Mouse (Mus musculus) forebrain, embryonic 13.5 days (tissue): ENCODE data around the gene Tmem102. TPM values are rescaled to one million over a fixed set of nuclear protein-coding genes. Genes with fewer than 3 reads are reported as not detected.
A peak's percentile ranks its signal among the peaks of the same experiment; 100 is the strongest.

Source experiments
- ATAC-seq: fragments of 200-750 bp; cut with Nextera tagmentation; 2 replicates; pipeline ENCODE4 v1.8.0; 2017
- H3K27ac ChIP-seq: fragments of 300-500 bp; sonication (generic); 2 replicates; pipeline ENCODE4 v1.5.1; 2015; ENCODE audit warnings: inconsistent platforms, mild to moderate bottlenecking, moderate library complexity
- H3K27me3 ChIP-seq: fragments of 300-500 bp; sonication (generic); 2 replicates; pipeline ENCODE4 v1.6.1; 2015; ENCODE audit warnings: mild to moderate bottlenecking, inconsistent platforms
- H3K36me3 ChIP-seq: fragments of 300-500 bp; sonication (generic); 2 replicates; pipeline ENCODE4 v1.6.1; 2015; ENCODE audit warnings: mild to moderate bottlenecking, inconsistent platforms; ENCODE audit not compliant: poor library complexity, severe bottlenecking
- H3K4me1 ChIP-seq: fragments of 300-500 bp; sonication (generic); 2 replicates; pipeline ENCODE4 v1.6.1; 2015; ENCODE audit warnings: inconsistent platforms
- H3K4me2 ChIP-seq: fragments of 300-500 bp; sonication (generic); 2 replicates; pipeline ENCODE4 v1.6.1; 2015; ENCODE audit warnings: inconsistent platforms, mild to moderate bottlenecking, moderate library complexity
- H3K4me3 ChIP-seq: fragments of 300-500 bp; sonication (generic); 2 replicates; pipeline ENCODE4 v1.5.1; 2015; ENCODE audit warnings: mild to moderate bottlenecking, inconsistent platforms
- H3K9ac ChIP-seq: fragments of 300-500 bp; sonication (generic); 2 replicates; pipeline ENCODE4 v1.6.1; 2015; ENCODE audit warnings: mild to moderate bottlenecking, inconsistent platforms
- H3K9me3 ChIP-seq: fragments of 300-500 bp; sonication (generic); replicated peaks from 2 replicates; pipeline ENCODE4 v1.6.1; 2016; ENCODE audit warnings: inconsistent platforms
- WGBS: fragments of 180-500 bp; shearing (Covaris S2); methylation state at CpG from one replicate; pipeline ENCODE4 v1.1.7; 2015; 5-methylcytosine and 5-hydroxymethylcytosine counted together
- polyA plus RNA-seq: library from polyadenylated mRNA; unstranded; fragments of >200 nt; fragmentation: Nextera tagmentation; extraction: Ambion mirVana; gene quantifications from 2 replicates; pipeline ENCODE4 v1.2.1, GENCODE M21; 2015

The Tmem102 gene
- polyA plus RNA-seq, 1 experiment from 2014 or later = 0.39 TPM

DNA sequence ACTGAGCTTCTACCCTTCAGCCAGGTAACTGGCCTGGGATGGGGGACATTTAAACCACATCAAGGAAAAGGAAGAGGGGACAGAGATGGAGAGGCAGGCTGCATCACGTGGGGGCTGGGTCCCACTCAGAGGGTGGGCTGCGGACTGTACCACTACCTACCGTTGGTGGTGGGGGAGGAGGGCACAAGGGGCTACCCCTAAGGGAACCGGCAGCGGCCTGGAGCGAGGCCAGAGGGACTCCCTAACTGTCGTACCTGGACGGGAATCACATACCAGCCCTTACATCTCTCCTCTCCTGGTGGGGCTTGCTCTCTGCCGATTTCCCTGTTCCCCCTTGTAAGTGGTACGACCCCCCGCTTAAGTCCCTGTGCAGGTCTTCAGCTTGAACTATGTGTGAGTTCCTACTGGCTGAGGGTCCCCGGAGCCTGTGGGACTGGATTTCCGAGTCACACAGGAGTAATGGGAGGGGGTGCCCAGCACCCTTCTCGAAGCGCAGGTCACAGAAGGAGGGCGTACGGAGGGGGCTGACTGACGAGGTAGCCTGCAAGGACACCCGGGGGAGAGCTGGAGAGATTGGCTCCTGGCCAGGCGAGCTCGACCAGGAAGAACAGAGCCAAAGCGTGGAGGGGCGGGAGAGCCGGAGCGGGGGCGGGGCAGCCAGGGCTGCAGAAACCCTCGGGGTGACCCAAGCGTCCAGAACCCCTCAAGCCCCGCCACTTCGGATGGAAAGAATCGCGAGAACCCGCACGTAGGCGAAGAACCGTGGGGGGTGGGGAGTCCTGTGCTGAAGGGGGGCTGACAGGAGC is 4.8 kb downstream of the Tmem102 start:
- peak overlapping the region; percentile 91 for H3K27ac ChIP-seq
- 1% methylated on average over 32 of the region's 36 CpGs for WGBS
- H3K4me3 ChIP-seq = peak overlapping the region; percentile 54
- peaks cover 69% of the 10 kb centered on the region for H3K4me1 ChIP-seq
- H3K27me3 ChIP-seq = peaks cover 51% of the 10 kb centered on the region
- H3K4me2 ChIP-seq = peak overlapping the region; percentile 97
- peak overlapping the region; percentile 76 for H3K9ac ChIP-seq
- peak; percentile 80 for ATAC-seq
- no peaks in the 10 kb centered on the region for H3K9me3 ChIP-seq
- H3K36me3 ChIP-seq = no peaks in the 10 kb centered on the region

DNA sequence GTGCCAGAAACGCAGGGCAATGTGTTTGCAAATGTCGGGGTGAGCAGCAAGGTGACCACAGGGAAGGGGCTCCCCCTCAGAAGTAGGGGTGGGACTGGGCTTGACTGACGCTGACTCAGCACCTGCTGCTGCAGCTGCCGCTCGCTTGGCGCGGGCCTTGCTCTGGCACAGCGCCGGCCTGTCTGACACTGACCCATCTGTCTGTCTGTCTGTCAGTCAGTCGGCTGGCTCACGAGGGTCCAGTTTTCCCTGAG is 5.4 kb downstream of the Tmem102 start:
- Histone ChIP-seq H3K9ac (peak overlapping the region; percentile 76), H3K4me2 (peak overlapping the region; percentile 97), H3K27ac (peak overlapping the region; percentile 91), H3K4me1 (peaks cover 72% of the 10 kb centered on the region), H3K4me3 (peak overlapping the region; percentile 54), H3K27me3 (peaks cover 46% of the 10 kb centered on the region), H3K36me3 (no peaks in the 10 kb centered on the region), H3K9me3 (no peaks in the 10 kb centered on the region)
- ATAC-seq = peak; percentile 44
- 2% methylated on average over 11 of the region's 11 CpGs for WGBS

DNA sequence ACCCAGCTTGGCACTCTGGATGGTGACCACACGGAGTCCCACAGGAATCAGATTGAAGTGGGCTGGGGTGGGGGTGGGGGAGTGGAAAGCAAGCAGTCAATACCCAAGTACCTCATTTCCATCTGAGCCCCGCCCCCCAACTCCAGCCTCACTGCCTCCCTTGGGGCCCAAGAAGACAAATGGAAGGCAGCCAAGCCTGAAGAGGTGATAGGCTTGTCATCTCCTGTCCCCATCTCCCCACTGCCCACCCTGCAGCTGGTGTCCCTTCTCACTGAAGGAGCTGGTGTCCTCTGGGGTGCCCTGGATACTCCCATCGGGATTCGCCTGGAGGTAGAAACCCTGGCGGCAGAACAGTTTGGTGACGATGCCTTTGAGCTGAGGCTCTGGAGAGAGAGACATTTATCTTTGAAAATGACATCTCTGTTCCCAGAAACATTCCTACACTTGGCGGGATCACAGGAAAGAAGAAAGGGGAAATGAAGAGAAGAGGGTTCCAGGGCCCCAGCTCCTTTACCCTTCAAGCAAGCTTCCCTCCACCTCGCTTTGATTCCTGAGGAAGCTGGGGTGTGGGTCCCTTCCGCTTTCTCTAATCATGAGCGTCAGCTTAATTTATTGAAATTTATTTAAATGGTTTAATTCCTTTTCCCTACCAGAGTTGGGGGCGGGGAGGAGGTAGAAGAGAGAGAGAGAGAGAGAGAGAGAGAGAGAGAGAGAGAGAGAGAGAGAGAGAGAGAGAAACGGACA is 5.9 kb downstream of the Tmem102 start:
- no peak for ATAC-seq
- 18% methylated on average over 12 of the region's 12 CpGs for WGBS
- Histone ChIP-seq H3K27ac (peak overlapping the region; percentile 91), H3K27me3 (peaks cover 41% of the 10 kb centered on the region), H3K36me3 (no peaks in the 10 kb centered on the region), H3K4me3 (peak overlapping the region; percentile 54), H3K4me2 (peak overlapping the region; percentile 97), H3K9me3 (no peaks in the 10 kb centered on the region), H3K9ac (peak overlapping the region; percentile 76), H3K4me1 (peaks cover 69% of the 10 kb centered on the region)

DNA sequence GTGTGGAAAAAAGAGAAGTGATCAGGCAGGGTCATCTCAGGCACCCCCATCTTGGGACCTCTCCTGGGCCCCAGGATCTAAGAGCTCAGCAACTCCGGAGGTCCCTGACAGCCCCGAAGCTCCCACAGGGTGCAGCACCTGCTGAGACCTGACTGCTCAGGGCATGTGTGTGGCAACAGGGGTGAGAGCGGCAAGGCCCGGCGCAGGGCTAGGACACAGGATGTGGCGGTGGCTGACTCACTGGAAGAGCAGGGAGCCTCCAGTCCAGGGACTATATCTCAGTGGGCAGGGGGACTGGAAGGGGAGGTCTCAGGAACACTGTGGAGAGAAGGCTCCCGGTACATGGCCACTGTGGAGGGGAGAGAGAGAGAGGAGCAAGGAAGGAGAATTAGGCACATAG is 7.5 kb downstream of the Tmem102 start:
- H3K4me2 ChIP-seq = peak overlapping the region; percentile 1; the same call in 1 of the 2 replicates
- ATAC-seq = no peak
- no peak overlapping the region for H3K27ac ChIP-seq
- H3K4me1 ChIP-seq = peaks cover 52% of the 10 kb centered on the region
- no peak overlapping the region for H3K4me3 ChIP-seq
- no peaks in the 10 kb centered on the region for H3K36me3 ChIP-seq
- peaks cover 43% of the 10 kb centered on the region for H3K27me3 ChIP-seq
- no peak overlapping the region for H3K9ac ChIP-seq
- no peaks in the 10 kb centered on the region for H3K9me3 ChIP-seq
- 83% methylated on average over 7 of the region's 7 CpGs for WGBS

DNA sequence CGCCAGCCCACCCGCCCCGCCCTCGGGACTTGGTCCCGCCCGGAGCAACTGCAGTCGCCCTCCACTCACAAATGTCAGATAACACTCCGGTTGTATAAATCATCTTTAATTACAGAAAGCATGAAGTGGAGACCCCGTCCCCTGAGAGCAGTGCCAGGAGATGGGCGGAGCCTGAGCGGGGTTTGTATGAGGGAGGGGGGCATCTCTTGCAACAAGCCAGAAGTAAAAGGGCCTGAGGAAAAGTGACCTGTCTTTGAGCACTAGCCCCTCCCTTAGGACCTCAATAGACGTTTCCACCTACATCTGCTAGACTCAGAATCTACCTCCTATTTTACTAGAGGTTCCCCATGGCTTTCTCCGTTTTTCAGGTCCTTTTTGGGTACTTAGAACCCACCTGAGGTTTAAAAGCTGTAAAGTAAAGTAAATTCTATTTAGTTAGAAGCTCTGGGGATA is 9.4 kb downstream of the Tmem102 start:
- Histone ChIP-seq H3K4me1 (peaks cover 34% of the 10 kb centered on the region), H3K27ac (no peak overlapping the region), H3K9ac (peak overlapping the region; percentile 53; the same call in 1 of the 2 replicates), H3K4me3 (peak overlapping the region; percentile 42), H3K4me2 (peak overlapping the region; percentile 73), H3K27me3 (peaks cover 35% of the 10 kb centered on the region), H3K36me3 (no peaks in the 10 kb centered on the region), H3K9me3 (no peaks in the 10 kb centered on the region)
- WGBS = 4% methylated on average over 13 of the region's 13 CpGs
- ATAC-seq = no peak

DNA sequence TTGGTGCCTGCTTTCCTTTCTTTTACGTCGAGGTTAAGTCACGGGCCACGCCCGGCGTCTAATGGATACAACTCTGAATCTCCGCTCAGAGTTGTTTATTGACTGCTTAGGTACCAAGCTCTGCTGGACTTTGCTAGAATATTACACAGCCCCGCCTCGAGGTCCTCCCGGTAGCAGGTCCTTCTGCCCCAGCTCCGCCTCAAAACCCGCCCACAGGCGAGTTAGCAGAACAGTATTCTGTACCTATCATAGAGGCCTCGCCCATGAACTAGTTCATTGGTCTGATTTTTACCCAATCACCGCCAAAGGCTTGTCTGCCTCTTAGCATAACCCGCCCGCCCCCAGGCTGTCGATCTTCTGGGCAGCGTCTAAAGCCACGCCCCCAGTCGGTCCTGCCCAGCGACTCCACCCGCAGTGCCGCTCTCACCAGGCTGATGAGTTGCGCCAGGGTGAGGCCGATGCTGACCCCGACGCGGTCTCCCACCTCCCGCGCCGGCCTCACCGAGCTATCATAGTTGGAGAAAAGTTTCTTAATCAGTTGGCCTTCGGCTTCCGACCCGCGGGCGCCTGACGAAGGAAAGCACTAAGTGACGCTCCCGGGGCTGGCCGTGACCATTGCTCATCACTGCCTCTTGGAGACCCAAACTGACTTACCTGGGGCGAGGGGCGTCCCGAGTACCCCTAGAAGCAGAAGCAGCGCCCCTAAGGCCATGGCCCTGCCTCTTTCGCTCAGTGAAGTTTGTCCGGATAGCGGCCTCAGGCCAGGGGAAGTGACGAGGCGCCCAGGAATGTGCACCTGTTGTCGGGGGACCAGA is 10.0 kb downstream of the Tmem102 start, which contains the start of gene Chrnb1:
TSS of gene Chrnb1 (minus strand) at position 776 of the 815 bp plus-strand sequence.
- ATAC-seq = peak; percentile 96
- 2% methylated on average over 52 of the region's 52 CpGs for WGBS
- no peaks in the 10 kb centered on the region for H3K36me3 ChIP-seq
- H3K9ac ChIP-seq = peak within 1 kb of the TSS; percentile 53
- H3K27ac ChIP-seq = no peak within 1 kb of the TSS
- peaks cover 31% of the 10 kb centered on the region for H3K4me1 ChIP-seq
- H3K4me2 ChIP-seq = peak within 1 kb of the TSS; percentile 73
- peaks cover 35% of the 10 kb centered on the region for H3K27me3 ChIP-seq
- H3K9me3 ChIP-seq = no peaks in the 10 kb centered on the region
- H3K4me3 ChIP-seq = peak within 1 kb of the TSS; percentile 42

DNA sequence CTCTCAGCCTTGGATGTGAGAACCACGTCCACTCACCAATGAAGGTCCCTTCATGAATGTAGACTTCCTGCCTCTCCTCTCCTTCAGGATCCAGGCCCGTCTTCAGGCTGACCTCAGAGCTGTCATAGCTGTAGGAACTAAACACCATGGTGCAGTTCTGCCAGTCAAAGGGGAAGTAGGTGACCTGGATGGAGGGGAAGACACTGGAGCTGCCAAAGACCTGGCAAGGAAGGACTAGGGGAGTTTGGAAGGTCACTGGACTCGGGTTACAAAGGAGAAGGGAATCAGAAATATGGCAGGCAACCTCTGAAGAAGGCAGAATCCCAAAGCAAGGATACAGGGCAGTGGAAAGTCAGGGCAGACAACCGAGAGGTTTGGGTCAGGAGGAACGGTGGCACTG is 12.0 kb downstream of the Tmem102 start:
- H3K4me2 ChIP-seq = no peak overlapping the region
- H3K36me3 ChIP-seq = no peaks in the 10 kb centered on the region
- no peak for ATAC-seq
- H3K27me3 ChIP-seq = peaks cover 35% of the 10 kb centered on the region
- no peaks in the 10 kb centered on the region for H3K9me3 ChIP-seq
- no peak overlapping the region for H3K9ac ChIP-seq
- 61% methylated on average over 5 of the region's 5 CpGs for WGBS
- H3K4me3 ChIP-seq = no peak overlapping the region
- H3K27ac ChIP-seq = no peak overlapping the region
- H3K4me1 ChIP-seq = peaks cover 12% of the 10 kb centered on the region

DNA sequence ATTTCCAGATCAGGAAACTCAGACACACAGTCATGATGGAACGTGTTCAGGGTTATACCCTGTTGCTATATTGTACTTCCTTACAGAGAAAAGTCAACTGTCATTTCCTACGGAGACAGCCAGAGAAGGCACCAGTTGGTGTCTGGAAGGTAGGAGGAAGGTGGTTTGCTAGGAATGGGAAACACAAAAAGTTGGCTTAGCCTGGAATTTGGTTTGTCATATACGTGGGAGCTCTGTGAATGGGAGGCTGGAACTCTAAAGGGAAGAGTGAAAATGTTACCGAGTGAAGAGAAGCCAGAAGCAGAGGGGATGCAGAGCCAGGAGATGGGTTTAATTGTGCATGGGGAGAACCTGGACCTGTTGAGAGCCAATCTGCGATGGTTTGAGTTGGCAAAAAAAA is 14.0 kb downstream of the Tmem102 start:
- Histone ChIP-seq H3K27ac (no peak overlapping the region), H3K4me2 (no peak overlapping the region), H3K9ac (no peak overlapping the region), H3K4me1 (peaks cover 11% of the 10 kb centered on the region), H3K4me3 (no peak overlapping the region), H3K36me3 (no peaks in the 10 kb centered on the region), H3K9me3 (no peaks in the 10 kb centered on the region), H3K27me3 (peaks cover 22% of the 10 kb centered on the region)
- ATAC-seq = no peak
- WGBS = 77% methylated on average over 5 of the region's 5 CpGs

DNA sequence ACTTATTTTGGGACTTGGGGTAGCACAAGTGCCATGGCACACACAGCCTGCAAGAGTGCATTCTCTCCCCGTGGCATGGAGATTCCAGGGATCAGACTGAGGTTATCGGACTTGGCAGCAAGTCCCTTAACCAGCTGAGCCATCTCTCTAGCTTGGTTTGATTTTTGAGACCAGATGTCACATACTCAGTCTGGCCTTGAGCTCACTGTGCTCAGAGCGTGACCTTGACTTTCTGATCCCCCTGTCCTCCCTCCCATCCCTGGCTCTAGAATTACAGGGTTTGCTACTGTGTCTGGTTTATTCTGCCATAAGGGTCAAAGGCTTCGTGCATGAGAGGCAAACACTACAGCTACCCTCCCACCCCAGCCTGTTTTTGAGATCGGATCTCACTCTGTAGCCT is 16.0 kb downstream of the Tmem102 start:
- H3K9me3 ChIP-seq = no peaks in the 10 kb centered on the region
- ATAC-seq = no peak
- H3K4me2 ChIP-seq = no peak overlapping the region
- no peaks in the 10 kb centered on the region for H3K36me3 ChIP-seq
- H3K4me3 ChIP-seq = no peak overlapping the region
- no peaks in the 10 kb centered on the region for H3K4me1 ChIP-seq
- H3K27ac ChIP-seq = no peak overlapping the region
- 79% methylated on average over 5 of the region's 5 CpGs for WGBS
- H3K27me3 ChIP-seq = peaks cover 18% of the 10 kb centered on the region
- no peak overlapping the region for H3K9ac ChIP-seq

DNA sequence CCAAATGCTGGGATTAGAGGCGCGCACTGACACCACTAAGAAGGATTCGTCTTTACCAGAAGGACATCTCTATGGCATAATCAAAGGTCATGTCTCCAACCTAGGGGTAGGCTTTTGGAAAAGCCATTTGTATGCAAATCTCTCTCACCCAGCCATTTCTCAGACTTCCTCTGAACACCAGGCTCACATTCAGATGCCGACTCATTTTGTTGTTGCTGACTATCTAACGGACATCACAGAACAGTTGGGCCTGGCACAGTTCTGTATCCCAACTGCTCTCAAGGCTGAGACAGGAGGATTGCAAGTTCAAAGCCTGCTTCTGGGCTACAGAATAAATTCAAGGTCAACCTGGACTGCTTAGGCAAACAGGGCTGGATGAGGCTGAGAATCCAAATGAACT is 18.1 kb downstream of the Tmem102 start:
- peaks cover 3% of the 10 kb centered on the region; the same call in 1 of the 2 replicates for H3K27me3 ChIP-seq
- H3K36me3 ChIP-seq = no peaks in the 10 kb centered on the region
- no peak overlapping the region for H3K9ac ChIP-seq
- H3K9me3 ChIP-seq = no peaks in the 10 kb centered on the region
- no peak overlapping the region for H3K4me3 ChIP-seq
- H3K4me1 ChIP-seq = no peaks in the 10 kb centered on the region
- no peak overlapping the region for H3K27ac ChIP-seq
- 87% methylated on average over 5 of the region's 5 CpGs for WGBS
- no peak overlapping the region for H3K4me2 ChIP-seq
- ATAC-seq = no peak

DNA sequence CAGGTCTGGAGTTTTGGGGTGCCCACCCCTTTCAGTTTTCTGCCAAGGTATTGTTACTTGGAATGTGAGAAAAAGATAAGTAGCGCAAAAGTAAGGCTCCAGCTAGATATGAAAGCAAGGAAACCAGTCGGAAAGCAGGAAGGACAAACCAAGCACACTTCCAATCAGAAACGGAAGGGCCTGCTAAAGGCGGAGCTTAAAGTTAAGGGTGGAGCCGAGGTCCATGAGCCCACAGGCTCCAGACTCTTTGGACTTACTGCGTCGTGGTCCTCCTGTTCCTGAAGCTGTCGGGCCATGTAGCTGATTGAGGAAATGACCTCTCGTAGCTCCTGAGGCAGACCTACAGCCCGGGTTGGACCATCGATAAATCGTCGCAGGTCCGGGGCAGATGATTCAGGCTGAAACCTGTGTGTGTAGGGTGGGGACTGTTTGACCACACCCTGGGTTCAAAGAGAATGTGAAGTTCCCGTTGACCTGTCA is 20.6 kb downstream of the Tmem102 start:
- 57% methylated on average over 15 of the region's 15 CpGs for WGBS
- no peaks in the 10 kb centered on the region for H3K4me1 ChIP-seq
- no peak overlapping the region for H3K27ac ChIP-seq
- H3K9ac ChIP-seq = no peak overlapping the region
- H3K9me3 ChIP-seq = no peaks in the 10 kb centered on the region
- H3K4me3 ChIP-seq = no peak overlapping the region
- 0 out of 2 replicates have a peak, but pooled peaks cover 7% of the 10 kb centered on the region for H3K27me3 ChIP-seq
- H3K4me2 ChIP-seq = no peak overlapping the region
- no peak for ATAC-seq
- H3K36me3 ChIP-seq = no peaks in the 10 kb centered on the region
